Comparison of ENCODE assay signal across 12 mouse cellular contexts in the genomic region with DNA sequence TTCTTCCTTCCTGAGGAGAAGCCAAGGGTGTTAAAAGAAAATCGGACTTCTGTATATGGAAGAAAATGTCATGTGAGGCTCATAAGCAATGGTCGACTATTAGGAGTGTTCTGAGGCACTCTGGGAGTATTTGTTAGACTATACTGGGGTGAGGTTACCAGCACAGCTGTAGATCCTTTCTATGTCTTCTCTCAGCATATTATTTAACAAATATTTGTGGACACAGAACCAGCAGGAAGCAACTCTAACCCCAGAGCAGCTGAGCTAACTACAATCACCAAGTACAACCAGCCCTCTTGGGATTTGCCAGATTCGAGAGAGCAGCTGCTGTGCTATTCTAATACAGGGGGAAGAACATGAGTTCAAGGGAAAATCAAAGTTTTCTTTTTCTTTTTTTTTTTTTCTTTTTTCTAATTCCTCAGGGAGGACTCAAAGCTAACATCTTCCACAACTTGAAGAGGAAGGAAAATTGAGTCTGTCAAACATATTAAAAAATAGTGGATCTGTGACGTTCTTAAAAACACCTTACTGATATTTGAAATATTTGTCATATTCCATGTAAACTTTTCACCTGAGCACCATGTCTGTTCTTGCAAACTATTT.
DNase-seq lines count a peak whose midpoint lies in the region; ATAC-seq and TF ChIP-seq lines count a peak whose summit lies in the region.
"Had no signal": no experiment of that assay in that cellular context is flagged by ENCODE, and none has a peak within 500 bp of the region (broad histone marks: within the 10 kb centered on the region; RNA-seq: fewer than 3 reads in every experiment).

No protein-coding gene starts in this region.

- no peaks in the 10 kb centered on the region for H3K79me3 ChIP-seq in C2C12 (ENCODE audit: low read depth)

- H3K4me1 ChIP-seq in hindbrain, embryonic 10.5 days (replicated peaks) = no peaks in the 10 kb centered on the region
- H3K4me1 ChIP-seq in hindbrain, embryonic 12.5 days = no peaks in the 10 kb centered on the region
- H3K4me1 ChIP-seq in kidney, postnatal 0 days (replicated peaks; ENCODE audit: insufficient read depth, low read length) = no peaks in the 10 kb centered on the region
- H3K4me1 ChIP-seq in stomach, postnatal 0 days (replicated peaks; ENCODE audit: control insufficient read depth, insufficient read depth) = no peaks in the 10 kb centered on the region
- no peaks in the 10 kb centered on the region for H3K4me1 ChIP-seq in forebrain, embryonic 11.5 days (replicated peaks; ENCODE audit: control insufficient read depth, insufficient read depth, low read length)
- H3K4me1 ChIP-seq: limb, embryonic 15.5 days; neural tube, embryonic 15.5 days had no signal

- H3ac ChIP-seq in C2C12 (ENCODE audit: control insufficient read depth, insufficient read length, low read depth) = no peak overlapping the region

- no peak overlapping the region for H3K4me3 ChIP-seq in hindbrain, embryonic 10.5 days
- H3K4me3 ChIP-seq in hindbrain, embryonic 12.5 days = no peak overlapping the region
- H3K4me3 ChIP-seq in C2C12 (ENCODE audit: insufficient read depth, poor library complexity, severe bottlenecking) = no peak overlapping the region
- no peak overlapping the region for H3K4me3 ChIP-seq in kidney, postnatal 0 days (replicated peaks; ENCODE audit: low read depth, low read length)
- no peak overlapping the region for H3K4me3 ChIP-seq in stomach, postnatal 0 days (ENCODE audit: low read depth, low read length)
- H3K4me3 ChIP-seq in forebrain, embryonic 11.5 days (ENCODE audit: low read depth, low read length) = no peak overlapping the region
- H3K4me3 ChIP-seq: limb, embryonic 15.5 days; neural tube, embryonic 15.5 days had no signal

- no peaks in the 10 kb centered on the region for H3K36me3 ChIP-seq in hindbrain, embryonic 10.5 days
- H3K36me3 ChIP-seq in hindbrain, embryonic 12.5 days = no peaks in the 10 kb centered on the region
- H3K36me3 ChIP-seq in C2C12 (ENCODE audit: control insufficient read depth, insufficient read depth) = no peaks in the 10 kb centered on the region
- no peaks in the 10 kb centered on the region for H3K36me3 ChIP-seq in kidney, postnatal 0 days (ENCODE audit: insufficient read depth, low read length)
- H3K36me3 ChIP-seq in stomach, postnatal 0 days (ENCODE audit: control insufficient read depth, insufficient read depth, low read length) = no peaks in the 10 kb centered on the region
- no peaks in the 10 kb centered on the region for H3K36me3 ChIP-seq in forebrain, embryonic 11.5 days (ENCODE audit: control insufficient read depth, insufficient read depth, low read length)
- H3K36me3 ChIP-seq: limb, embryonic 15.5 days; neural tube, embryonic 15.5 days had no signal

- no peak for ATAC-seq in hindbrain, embryonic 12.5 days (ENCODE audit: low FRiP score)
- ATAC-seq in kidney, postnatal 0 days (replicated peaks; ENCODE audit: low FRiP score, low read depth) = no peak
- no peak for ATAC-seq in stomach, postnatal 0 days (ENCODE audit: low FRiP score, low TSS enrichment)
- no peak for ATAC-seq in forebrain, embryonic 11.5 days (replicated peaks; ENCODE audit: low FRiP score)

- no peaks in the 10 kb centered on the region for H3K27me3 ChIP-seq in hindbrain, embryonic 10.5 days (ENCODE audit: insufficient read depth, poor library complexity, severe bottlenecking)
- H3K27me3 ChIP-seq in hindbrain, embryonic 12.5 days = no peaks in the 10 kb centered on the region
- H3K27me3 ChIP-seq in C2C12 (ENCODE audit: control insufficient read depth, insufficient read depth, insufficient read length) = no peaks in the 10 kb centered on the region
- H3K27me3 ChIP-seq in kidney, postnatal 0 days (ENCODE audit: insufficient read depth, low read length) = no peaks in the 10 kb centered on the region
- no peaks in the 10 kb centered on the region for H3K27me3 ChIP-seq in stomach, postnatal 0 days (ENCODE audit: control insufficient read depth, insufficient read depth, low read length)
- H3K27me3 ChIP-seq in forebrain, embryonic 11.5 days (ENCODE audit: control insufficient read depth, insufficient read depth, low read length) = no peaks in the 10 kb centered on the region
- H3K27me3 ChIP-seq: limb, embryonic 15.5 days; neural tube, embryonic 15.5 days had no signal

- WGBS in hindbrain, embryonic 10.5 days = 64% methylated on average over 4 of the region's 4 CpGs
- WGBS in hindbrain, embryonic 12.5 days = 59% methylated on average over 4 of the region's 4 CpGs
- WGBS in kidney, postnatal 0 days = 61% methylated on average over 4 of the region's 4 CpGs
- WGBS in stomach, postnatal 0 days = 52% methylated on average over 4 of the region's 4 CpGs
- 71% methylated on average over 4 of the region's 4 CpGs for WGBS in forebrain, embryonic 11.5 days

- H3K27ac ChIP-seq in hindbrain, embryonic 10.5 days = no peak overlapping the region
- H3K27ac ChIP-seq in hindbrain, embryonic 12.5 days = no peak overlapping the region
- no peak overlapping the region for H3K27ac ChIP-seq in kidney, postnatal 0 days
- H3K27ac ChIP-seq in stomach, postnatal 0 days (replicated peaks) = no peak overlapping the region
- H3K27ac ChIP-seq in forebrain, embryonic 11.5 days (ENCODE audit: low read depth, low read length) = no peak overlapping the region
- H3K27ac ChIP-seq: limb, embryonic 15.5 days; neural tube, embryonic 15.5 days had no signal

- no peak overlapping the region for H3K9ac ChIP-seq in hindbrain, embryonic 12.5 days
- no peak overlapping the region for H3K9ac ChIP-seq in kidney, postnatal 0 days (ENCODE audit: low read depth, low read length)
- no peak overlapping the region for H3K9ac ChIP-seq in stomach, postnatal 0 days (ENCODE audit: low read length)
- H3K9ac ChIP-seq in forebrain, embryonic 11.5 days (ENCODE audit: low read length) = no peak overlapping the region
- H3K9ac ChIP-seq: limb, embryonic 15.5 days; neural tube, embryonic 15.5 days had no signal

- TF ChIP-seq CTCF in C2C12 (IDR thresholded peaks at IDR 0.05; ENCODE audit: control insufficient read depth, insufficient read depth, insufficient read length) = no peak
- no peak for TF ChIP-seq CTCF in kidney, postnatal 0 days (IDR thresholded peaks at IDR 0.05; ENCODE audit: low read depth)
- no peak for TF ChIP-seq CTCF in stomach, postnatal 0 days (IDR thresholded peaks at IDR 0.05; ENCODE audit: low read depth)

- H3K4me2 ChIP-seq in hindbrain, embryonic 12.5 days (replicated peaks) = no peak overlapping the region
- H3K4me2 ChIP-seq in kidney, postnatal 0 days (ENCODE audit: low read length) = no peak overlapping the region
- H3K4me2 ChIP-seq in stomach, postnatal 0 days (replicated peaks; ENCODE audit: low read depth) = no peak overlapping the region
- no peak overlapping the region for H3K4me2 ChIP-seq in forebrain, embryonic 11.5 days (ENCODE audit: low read depth, low read length, severe bottlenecking)
- H3K4me2 ChIP-seq: limb, embryonic 15.5 days; neural tube, embryonic 15.5 days had no signal

- H3K79me2 ChIP-seq in C2C12 (ENCODE audit: control insufficient read depth, insufficient read depth) = no peaks in the 10 kb centered on the region

- DNase-seq in hindbrain, embryonic 10.5 days (ENCODE audit: low spot score) = peak; percentile 19
- DNase-seq in embryo, embryonic 11 days = peak; percentile 66
- peak; percentile 71 for DNase-seq in kidney, postnatal 0 days (ENCODE audit: low spot score)
- DNase-seq in stomach, postnatal 0 days (ENCODE audit: low spot score) = no peak
- no peak for DNase-seq in forebrain, embryonic 11.5 days (ENCODE audit: low spot score)
- no peak for DNase-seq in cerebellum, adult 18-20 months
- DNase-seq: spleen, adult 18-20 months; thymus, postnatal 14 days had no signal

- no peaks in the 10 kb centered on the region for H3K9me3 ChIP-seq in hindbrain, embryonic 10.5 days
- no peaks in the 10 kb centered on the region for H3K9me3 ChIP-seq in hindbrain, embryonic 12.5 days (replicated peaks)
- H3K9me3 ChIP-seq in kidney, postnatal 0 days (replicated peaks; ENCODE audit: low read length) = no peaks in the 10 kb centered on the region
- H3K9me3 ChIP-seq in stomach, postnatal 0 days (ENCODE audit: control insufficient read depth, low read length) = no peaks in the 10 kb centered on the region
- no peaks in the 10 kb centered on the region for H3K9me3 ChIP-seq in forebrain, embryonic 11.5 days (ENCODE audit: control insufficient read depth, low read length)
- H3K9me3 ChIP-seq: limb, embryonic 15.5 days; neural tube, embryonic 15.5 days had no signal

- TF ChIP-seq EP300 in stomach, postnatal 0 days (optimal IDR thresholded peaks at IDR 0.05) = no peak

TF ChIP-seq in C2C12, 6 proteins besides CTCF, POLR2A, EP300 and RAD21:
- TF ChIP-seq USF1 (IDR thresholded peaks at IDR 0.05; ENCODE audit: low read depth) (peak; percentile 28), MYOD1 (IDR thresholded peaks at IDR 0.05; ENCODE audit: control insufficient read depth, insufficient read length, low read depth) (peak; percentile 87), MYOG (IDR thresholded peaks at IDR 0.05; ENCODE audit: control insufficient read depth, extremely low read depth, insufficient read length) (no peak), MAX (IDR thresholded peaks at IDR 0.05) (no peak), CEBPB (IDR thresholded peaks at IDR 0.05; ENCODE audit: low read depth) (no peak)
TF ChIP-seq in C2C12: peak in this region for 2.

Comparison
In these comparisons a context has a peak if more than half of its experiments do, and no peak if none do; other contexts are left out.
1. DNase-seq: peak in hindbrain, embryonic 10.5 days (single experiment), embryo, embryonic 11 days (single experiment) and kidney, postnatal 0 days (single experiment); none in stomach, postnatal 0 days (single experiment), forebrain, embryonic 11.5 days (single experiment) and cerebellum, adult 18-20 months (0 of 2).